Mouse (Mus musculus) forebrain, embryonic 15.5 days (tissue): Measurements from ENCODE around the gene Ppia. TPM values are rescaled to one million over a fixed set of nuclear protein-coding genes. Genes with fewer than 3 reads are reported as not detected.
"Not testable (repeated sequence)": the region's sequence is repeated elsewhere in the genome, so short reads cannot be mapped to it uniquely, and the experiment has no call there.

Experiments
- ATAC-seq: fragments of 200-750 bp; cut with Nextera tagmentation; replicated peaks from 2 replicates; pipeline ENCODE4 v1.8.0; 2017; ENCODE audit warnings: mild to moderate bottlenecking, moderate TSS enrichment, moderate library complexity
- H3K27ac ChIP-seq: fragments of 300-500 bp; sonication (generic); replicated peaks from 2 replicates; pipeline ENCODE4 v1.5.1; 2015; ENCODE audit warnings: mild to moderate bottlenecking, inconsistent platforms
- H3K27me3 ChIP-seq: fragments of 300-500 bp; sonication (generic); 2 replicates; pipeline ENCODE4 v1.6.1; 2015; ENCODE audit warnings: inconsistent platforms
- H3K36me3 ChIP-seq: fragments of 300-500 bp; sonication (generic); 2 replicates; pipeline ENCODE4 v1.6.1; 2015; ENCODE audit warnings: mild to moderate bottlenecking, inconsistent platforms
- H3K4me1 ChIP-seq: fragments of 300-500 bp; sonication (generic); 2 replicates; pipeline ENCODE4 v1.6.1; 2015; ENCODE audit warnings: inconsistent platforms
- H3K4me2 ChIP-seq: fragments of 300-500 bp; sonication (generic); replicated peaks from 2 replicates; pipeline ENCODE4 v1.6.1; 2015; ENCODE audit warnings: mild to moderate bottlenecking, inconsistent platforms
- H3K4me3 ChIP-seq: fragments of 300-500 bp; sonication (generic); 2 replicates; pipeline ENCODE4 v1.5.1; 2015; ENCODE audit warnings: mild to moderate bottlenecking, inconsistent platforms
- H3K9ac ChIP-seq: fragments of 300-500 bp; sonication (generic); replicated peaks from 2 replicates; pipeline ENCODE4 v1.6.1; 2015; ENCODE audit warnings: mild to moderate bottlenecking, inconsistent platforms
- H3K9me3 ChIP-seq: fragments of 300-500 bp; sonication (generic); 2 replicates; pipeline ENCODE4 v1.6.1; 2016; ENCODE audit warnings: inconsistent platforms
- WGBS: fragments of 180-500 bp; shearing (Covaris S2); methylation state at CpG from one replicate; pipeline ENCODE4 v1.1.7; 2015; ENCODE audit warnings: mixed read lengths; 5-methylcytosine and 5-hydroxymethylcytosine counted together
- microRNA-seq: library from miRNA; unstranded; fragments of <30 nt; microRNA quantifications from one replicate; pipeline ENCODE4, GENCODE M21; 2016
- polyA plus RNA-seq: library from polyadenylated mRNA; unstranded; fragments of >200 nt; fragmentation: Nextera tagmentation; extraction: Ambion mirVana; gene quantifications from 2 replicates; pipeline ENCODE4 v1.2.1, GENCODE M21; 2015

Ppia gene
- polyA plus RNA-seq, 1 experiment from 2014 or later: 3,682 TPM

GRCm38 (mm10) chr11:6445951-6446350 is 30.7 kb downstream of the Ppia start:
- Histone ChIP-seq H3K4me2 (no peak overlapping the region), H3K36me3 (no peaks in the 10 kb centered on the region; the same call in 1 of the 2 replicates), H3K4me3 (no peak overlapping the region), H3K27me3 (no peaks in the 10 kb centered on the region), H3K4me1 (peaks cover 17% of the 10 kb centered on the region), H3K27ac (no peak overlapping the region), H3K9ac (no peak overlapping the region), H3K9me3 (no peaks in the 10 kb centered on the region)
- WGBS: 91% methylated on average over 7 of the region's 7 CpGs
- ATAC-seq: no peak

DNA sequence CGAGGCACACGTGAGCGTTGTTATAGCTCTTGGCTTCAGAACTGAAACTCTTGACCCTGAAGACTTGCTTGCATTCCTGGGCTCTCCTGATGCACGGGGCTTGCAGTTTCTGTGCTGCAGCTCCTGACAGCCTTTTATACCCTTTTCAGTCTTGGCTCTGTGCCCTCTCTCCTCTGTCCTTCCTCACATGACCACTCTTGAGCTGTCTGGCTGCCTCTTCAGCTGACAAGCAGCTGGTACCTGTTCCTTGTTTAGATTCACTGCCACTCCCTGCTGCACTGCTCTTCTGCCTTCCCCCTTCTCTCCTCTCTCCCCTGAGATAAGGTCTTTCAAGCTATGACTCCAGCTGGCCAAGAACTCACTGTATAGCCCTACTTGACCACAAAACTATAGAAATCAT is 32.2 kb downstream of the Ppia start:
- ATAC-seq: no peak
- WGBS: 87% methylated on average over 4 of the region's 4 CpGs

DNA sequence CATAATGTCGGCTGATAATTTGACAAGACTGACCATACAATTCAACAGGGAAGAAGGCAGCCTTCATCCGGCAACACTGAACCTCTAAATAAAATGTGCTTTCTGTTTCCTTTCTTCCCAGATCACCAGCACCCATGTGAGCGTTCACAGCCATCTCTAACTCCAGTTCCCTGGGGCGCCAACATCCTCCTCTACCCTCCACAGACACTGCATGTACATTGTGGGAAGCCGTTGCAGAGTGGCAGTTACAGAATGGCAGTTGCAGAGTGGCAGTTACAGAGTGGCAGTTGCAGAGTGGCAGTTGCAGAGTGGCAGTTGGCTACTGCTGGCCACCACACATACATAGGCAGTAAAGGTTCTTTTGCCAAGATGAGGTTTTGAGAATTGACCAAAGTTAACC is 32.9 kb downstream of the Ppia start:
- ATAC-seq: not testable (repeated sequence)

More for the DNA sequence above, 32.2 kb downstream of the Ppia start:
- Histone ChIP-seq H3K4me2 (no peak overlapping the region), H3K27me3 (no peaks in the 10 kb centered on the region), H3K4me1 (peaks cover 14% of the 10 kb centered on the region), H3K27ac (no peak overlapping the region), H3K9ac (no peak overlapping the region), H3K36me3 (no peaks in the 10 kb centered on the region), H3K4me3 (no peak overlapping the region), H3K9me3 (no peaks in the 10 kb centered on the region)

GRCm38 (mm10) chr11:6456083-6456482 is 40.8 kb downstream of the Ppia start:
- no peaks in the 10 kb centered on the region for H3K4me1 ChIP-seq
- H3K4me2 ChIP-seq: no peak overlapping the region
- no peak overlapping the region for H3K27ac ChIP-seq
- no peaks in the 10 kb centered on the region for H3K27me3 ChIP-seq
- H3K9ac ChIP-seq: no peak overlapping the region
- H3K36me3 ChIP-seq: no peaks in the 10 kb centered on the region
- no peak for ATAC-seq
- 80% methylated on average over 6 of the region's 6 CpGs for WGBS
- H3K4me3 ChIP-seq: no peak overlapping the region
- H3K9me3 ChIP-seq: no peaks in the 10 kb centered on the region

More for the DNA sequence above, 32.9 kb downstream of the Ppia start:
- H3K27ac ChIP-seq, H3K4me3 ChIP-seq, H3K36me3 ChIP-seq, H3K27me3 ChIP-seq, H3K4me1 ChIP-seq, H3K9ac ChIP-seq, H3K4me2 ChIP-seq, H3K9me3 ChIP-seq: not testable (repeated sequence)
- WGBS: 95% methylated on average over 5 of the region's 5 CpGs

GRCm38 (mm10) chr11:6463159-6463837 is 48.1 kb downstream of the Ppia start:
- no peak for ATAC-seq
- no peaks in the 10 kb centered on the region for H3K27me3 ChIP-seq
- peaks cover 20% of the 10 kb centered on the region for H3K36me3 ChIP-seq
- H3K9ac ChIP-seq: no peak overlapping the region
- 90% methylated on average over 6 of the region's 6 CpGs for WGBS
- no peak overlapping the region for H3K4me2 ChIP-seq
- no peak overlapping the region for H3K4me3 ChIP-seq
- H3K4me1 ChIP-seq: peaks cover 12% of the 10 kb centered on the region
- no peak overlapping the region for H3K27ac ChIP-seq
- no peaks in the 10 kb centered on the region for H3K9me3 ChIP-seq

DNA sequence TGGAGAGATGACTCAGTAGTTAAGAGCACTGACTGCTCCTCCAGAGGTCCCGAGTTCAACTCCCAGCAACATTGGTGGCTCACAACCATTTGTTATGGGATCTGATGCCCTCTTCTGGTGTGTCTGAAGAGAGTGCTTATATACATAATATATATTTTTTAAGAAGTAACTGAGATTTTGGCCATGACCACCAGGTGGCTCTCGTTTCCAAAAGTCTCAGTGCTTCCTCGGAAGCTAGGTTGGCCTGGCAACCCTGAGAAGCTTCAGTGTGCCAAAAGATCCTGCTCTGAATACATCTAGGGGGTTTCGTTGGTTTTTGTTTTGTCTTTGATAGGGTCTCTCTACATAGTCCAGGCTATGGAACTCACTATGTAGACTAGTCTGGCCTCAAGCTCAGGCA is 49.9 kb downstream of the Ppia start:
- peak; percentile 78 for ATAC-seq
- Histone ChIP-seq H3K4me1 (peaks cover 24% of the 10 kb centered on the region), H3K4me2 (no peak overlapping the region), H3K27me3 (no peaks in the 10 kb centered on the region), H3K4me3 (no peak overlapping the region), H3K9me3 (no peaks in the 10 kb centered on the region), H3K36me3 (peaks cover 20% of the 10 kb centered on the region), H3K27ac (no peak overlapping the region), H3K9ac (no peak overlapping the region)
- WGBS: 25% methylated on average over 4 of the region's 4 CpGs

- H3K4me2 ChIP-seq: no peak overlapping the region
- no peaks in the 10 kb centered on the region for H3K27me3 ChIP-seq
- H3K27ac ChIP-seq: no peak overlapping the region
- peaks cover 56% of the 10 kb centered on the region for H3K4me1 ChIP-seq
- H3K36me3 ChIP-seq: peaks cover 20% of the 10 kb centered on the region
- no peak overlapping the region for H3K9ac ChIP-seq
- no peaks in the 10 kb centered on the region for H3K9me3 ChIP-seq
- 84% methylated on average over 2 of the region's 2 CpGs for WGBS
- ATAC-seq: no peak
- no peak overlapping the region for H3K4me3 ChIP-seq
These were observed 53.3 kb downstream of the Ppia start for GRCm38 (mm10) chr11:6468541-6468940.

Small RNA genes within 50 kb of the gene (microRNA-seq; reads per million reads assigned to microRNA genes)
- gene Mir7651: 3.5 reads per million, percentile 10 among the genes with 10 or more reads in this experiment

Other genes with a start within 250 kb of the Ppia start
- gene A730071L15Rik, start 215.4 kb upstream of the Ppia start, polyA plus RNA-seq: 0.52 and 0.82 TPM in 2 replicates
- 73.3 and 74.4 TPM in 2 replicates for gene Nudcd3, start 215.0 kb upstream of the Ppia start, polyA plus RNA-seq
- 0.04 TPM in 1 of 2 replicates, not detected in the other for gene Npc1l1, start 185.3 kb upstream of the Ppia start, polyA plus RNA-seq
- 82.5 and 83.6 TPM in 2 replicates for gene Ddx56, start 147.7 kb upstream of the Ppia start, polyA plus RNA-seq
- gene Tmed4, start 140.6 kb upstream of the Ppia start, polyA plus RNA-seq: 154 and 168 TPM in 2 replicates
- gene Ogdh, start 123.8 kb upstream of the Ppia start, polyA plus RNA-seq: 88.0 and 88.7 TPM in 2 replicates
- gene Zmiz2, start 26.4 kb upstream of the Ppia start, polyA plus RNA-seq: 38.7 and 38.8 TPM in 2 replicates
- gene H2afv, start 29.0 kb downstream of the Ppia start, polyA plus RNA-seq: 576 and 626 TPM in 2 replicates
- gene Purb, start 60.5 kb downstream of the Ppia start, polyA plus RNA-seq: 13.5 and 14.8 TPM in 2 replicates
- gene Myo1g, start 105.5 kb downstream of the Ppia start, polyA plus RNA-seq: 0.34 and 0.41 TPM in 2 replicates
- gene Ccm2, start 131.4 kb downstream of the Ppia start, polyA plus RNA-seq: 104 and 107 TPM in 2 replicates
- 66.9 and 67.4 TPM in 2 replicates for gene Nacad, start 190.6 kb downstream of the Ppia start, polyA plus RNA-seq
- gene Tbrg4, start 210.6 kb downstream of the Ppia start, polyA plus RNA-seq: 27.5 and 31.5 TPM in 2 replicates
- not detected in 2 replicates for gene Wap, start 223.2 kb downstream of the Ppia start, polyA plus RNA-seq
- gene Ramp3, start 243.1 kb downstream of the Ppia start, polyA plus RNA-seq: 4.1 and 6.7 TPM in 2 replicates